Mouse (Mus musculus): ENCODE measurements at regions not wholly inside any gene's neighbourhood (a gene's known extent, or its start where the extent isn't known, plus 50 kb on each side); places are given as distances from the start of the nearest gene placed in this dataset.

- WGBS = 67% methylated on average over 2 of the region's 2 CpGs
- no peaks in the 10 kb centered on the region for H3K36me3 ChIP-seq (ENCODE audit: control insufficient read depth, insufficient read depth, low read length)
- ATAC-seq = no peak
- no peak overlapping the region for H3K4me3 ChIP-seq (ENCODE audit: low read depth, low read length)
- H3K27me3 ChIP-seq (ENCODE audit: control insufficient read depth, insufficient read depth, low read depth, low read length) = no peaks in the 10 kb centered on the region
- 0 out of 2 replicates have a peak, but pooled peaks cover 3% of the 10 kb centered on the region for H3K4me1 ChIP-seq (ENCODE audit: control insufficient read depth, insufficient read depth, low read length)
- no peak overlapping the region for H3K9ac ChIP-seq (ENCODE audit: low read depth, low read length)
- no peak overlapping the region for H3K4me2 ChIP-seq (ENCODE audit: low read length)
- H3K9me3 ChIP-seq (replicated peaks; ENCODE audit: control insufficient read depth, low read length, poor library complexity, severe bottlenecking) = no peaks in the 10 kb centered on the region
- H3K27ac ChIP-seq (ENCODE audit: low read length) = no peak overlapping the region
These were observed 220.2 kb downstream of the 1700064H15Rik start for GRCm38 (mm10) chr3:19408283-19408682.

GRCm38 (mm10) chr3:19407591-19408090 lies 220.8 kb downstream of the 1700064H15Rik start:
- Histone ChIP-seq H3K4me2 (ENCODE audit: low read length) (no peak overlapping the region), H3K36me3 (ENCODE audit: control insufficient read depth, insufficient read depth, low read length) (no peaks in the 10 kb centered on the region), H3K4me3 (ENCODE audit: low read depth, low read length) (no peak overlapping the region), H3K9me3 (replicated peaks; ENCODE audit: control insufficient read depth, low read length, poor library complexity, severe bottlenecking) (no peaks in the 10 kb centered on the region), H3K4me1 (ENCODE audit: control insufficient read depth, insufficient read depth, low read length) (0 out of 2 replicates have a peak, but pooled peaks cover 3% of the 10 kb centered on the region), H3K27ac (ENCODE audit: low read length) (no peak overlapping the region), H3K9ac (ENCODE audit: low read depth, low read length) (no peak overlapping the region), H3K27me3 (ENCODE audit: control insufficient read depth, insufficient read depth, low read depth, low read length) (no peaks in the 10 kb centered on the region)
- 75% methylated on average over 2 of the region's 2 CpGs for WGBS
- ATAC-seq = no peak

DNA sequence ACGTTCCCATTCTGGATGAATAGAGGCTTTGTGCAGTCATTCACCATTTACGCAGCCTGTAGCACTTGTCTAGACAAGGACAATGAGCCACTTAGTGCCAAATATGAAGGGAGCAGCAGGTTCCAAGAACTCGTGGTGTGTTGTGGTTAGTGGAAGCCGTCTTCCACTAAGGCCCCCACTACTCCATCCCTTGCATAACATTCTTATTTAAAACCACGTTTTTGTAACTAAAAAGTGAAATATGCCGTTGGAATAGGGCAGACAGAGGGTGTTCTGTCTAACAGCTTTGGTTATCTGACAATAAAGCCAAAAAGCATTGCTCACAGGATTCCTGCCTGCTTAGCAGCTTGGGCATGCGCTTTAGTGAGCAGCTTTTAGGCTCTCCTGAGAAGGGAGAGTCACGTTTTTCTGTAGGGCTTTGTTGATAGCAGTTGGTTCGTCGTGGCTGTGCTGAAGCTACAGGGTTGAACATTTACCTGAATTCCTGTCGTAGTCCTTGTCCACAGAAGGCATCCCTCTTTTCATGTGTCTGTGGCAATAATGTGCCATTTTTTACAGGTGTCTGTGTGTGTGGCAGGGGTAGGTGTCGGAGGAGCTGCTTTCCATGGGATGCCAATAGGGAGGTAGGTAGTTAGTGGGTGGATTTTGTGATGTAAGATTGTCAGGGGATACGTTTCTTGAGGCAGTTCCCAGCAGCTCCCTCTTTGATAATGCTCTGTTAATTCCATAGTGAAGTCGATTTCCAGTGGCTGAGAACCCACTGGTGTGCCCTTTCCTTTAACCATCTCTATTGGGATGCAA lies 221.9 kb downstream of the 1700064H15Rik start:
- Histone ChIP-seq H3K4me3 (ENCODE audit: low read depth, low read length) (peak overlapping the region; percentile 7; the same call in 1 of the 2 replicates), H3K9me3 (replicated peaks; ENCODE audit: control insufficient read depth, low read length, poor library complexity, severe bottlenecking) (no peaks in the 10 kb centered on the region), H3K27me3 (ENCODE audit: control insufficient read depth, insufficient read depth, low read depth, low read length) (no peaks in the 10 kb centered on the region), H3K36me3 (ENCODE audit: control insufficient read depth, insufficient read depth, low read length) (no peaks in the 10 kb centered on the region), H3K4me1 (ENCODE audit: control insufficient read depth, insufficient read depth, low read length) (0 out of 2 replicates have a peak, but pooled peaks cover 3% of the 10 kb centered on the region), H3K27ac (ENCODE audit: low read length) (peak overlapping the region; percentile 81), H3K9ac (ENCODE audit: low read depth, low read length) (peak overlapping the region; percentile 55), H3K4me2 (ENCODE audit: low read length) (peak overlapping the region; percentile 48)
- 24% methylated on average over 14 of the region's 14 CpGs for WGBS
- peak; percentile 93 for ATAC-seq

GRCm38 (mm10) chr3:19385675-19386074 lies 242.8 kb downstream of the 1700064H15Rik start:
- Histone ChIP-seq H3K27me3 (ENCODE audit: control insufficient read depth, insufficient read depth, low read depth, low read length) (no peaks in the 10 kb centered on the region), H3K36me3 (ENCODE audit: control insufficient read depth, insufficient read depth, low read length) (no peaks in the 10 kb centered on the region), H3K9ac (ENCODE audit: low read depth, low read length) (no peak overlapping the region), H3K4me2 (ENCODE audit: low read length) (no peak overlapping the region), H3K4me1 (ENCODE audit: control insufficient read depth, insufficient read depth, low read length) (no peaks in the 10 kb centered on the region), H3K4me3 (ENCODE audit: low read depth, low read length) (no peak overlapping the region), H3K27ac (ENCODE audit: low read length) (no peak overlapping the region), H3K9me3 (replicated peaks; ENCODE audit: control insufficient read depth, low read length, poor library complexity, severe bottlenecking) (no peaks in the 10 kb centered on the region)
- no peak for ATAC-seq
- WGBS = 44% methylated on average over 2 of the region's 2 CpGs

- WGBS = 67% methylated on average over 1 of the region's 1 CpGs
- Histone ChIP-seq H3K9ac (ENCODE audit: low read depth, low read length) (no peak overlapping the region), H3K4me2 (ENCODE audit: low read length) (no peak overlapping the region), H3K9me3 (replicated peaks; ENCODE audit: control insufficient read depth, low read length, poor library complexity, severe bottlenecking) (no peaks in the 10 kb centered on the region), H3K27ac (ENCODE audit: low read length) (no peak overlapping the region), H3K4me3 (ENCODE audit: low read depth, low read length) (no peak overlapping the region), H3K36me3 (ENCODE audit: control insufficient read depth, insufficient read depth, low read length) (no peaks in the 10 kb centered on the region), H3K27me3 (ENCODE audit: control insufficient read depth, insufficient read depth, low read depth, low read length) (no peaks in the 10 kb centered on the region), H3K4me1 (ENCODE audit: control insufficient read depth, insufficient read depth, low read length) (no peaks in the 10 kb centered on the region)
- no peak for ATAC-seq
These were observed 259.5 kb downstream of the 1700064H15Rik start for GRCm38 (mm10) chr3:19368998-19369397.

GRCm38 (mm10) chr3:19367761-19368160 lies 260.7 kb downstream of the 1700064H15Rik start:
- Histone ChIP-seq H3K4me2 (ENCODE audit: low read length) (no peak overlapping the region), H3K9me3 (replicated peaks; ENCODE audit: control insufficient read depth, low read length, poor library complexity, severe bottlenecking) (no peaks in the 10 kb centered on the region), H3K4me3 (ENCODE audit: low read depth, low read length) (no peak overlapping the region), H3K4me1 (ENCODE audit: control insufficient read depth, insufficient read depth, low read length) (no peaks in the 10 kb centered on the region), H3K9ac (ENCODE audit: low read depth, low read length) (no peak overlapping the region), H3K27me3 (ENCODE audit: control insufficient read depth, insufficient read depth, low read depth, low read length) (no peaks in the 10 kb centered on the region), H3K36me3 (ENCODE audit: control insufficient read depth, insufficient read depth, low read length) (no peaks in the 10 kb centered on the region), H3K27ac (ENCODE audit: low read length) (no peak overlapping the region)
- 78% methylated on average over 2 of the region's 2 CpGs for WGBS
- no peak for ATAC-seq
